In genomic region chr6:72154938-72155531, GRCm38 (mm10) we compare ENCODE assay signal across 18 mouse cellular contexts. TPM values are rescaled to one million over a fixed set of nuclear protein-coding genes. Genes with fewer than 3 reads are reported as not detected.
DNase-seq lines count a peak whose midpoint lies in the region; ATAC-seq and TF ChIP-seq lines count a peak whose summit lies in the region.
"Had no signal": no experiment of that assay in that cellular context is flagged by ENCODE, and none has a peak within 500 bp of the region (broad histone marks: within the 10 kb centered on the region; RNA-seq: fewer than 3 reads in every experiment).

No protein-coding gene starts in this region.

- H3K9ac ChIP-seq in midbrain, postnatal 0 days (replicated peaks; ENCODE audit: low read length, poor library complexity, severe bottlenecking) = no peak overlapping the region
- H3K9ac ChIP-seq: hindbrain, embryonic 13.5 days; limb, embryonic 15.5 days had no signal

- H3K4me1 ChIP-seq in midbrain, embryonic 10.5 days = no peaks in the 10 kb centered on the region
- H3K4me1 ChIP-seq in midbrain, postnatal 0 days (ENCODE audit: insufficient read depth, low read length) = no peaks in the 10 kb centered on the region
- H3K4me1 ChIP-seq in embryonic facial prominence, embryonic 10.5 days = no peaks in the 10 kb centered on the region; the same call in 1 of the 2 replicates
- H3K4me1 ChIP-seq: hindbrain, embryonic 13.5 days; limb, embryonic 15.5 days had no signal

- H3K36me3 ChIP-seq in midbrain, embryonic 10.5 days = peaks cover 37% of the 10 kb centered on the region
- peaks cover 19% of the 10 kb centered on the region; the same call in 1 of the 2 replicates for H3K36me3 ChIP-seq in midbrain, postnatal 0 days (ENCODE audit: insufficient read depth, low read length)
- H3K36me3 ChIP-seq in embryonic facial prominence, embryonic 10.5 days (replicated peaks) = peaks cover 40% of the 10 kb centered on the region

- no peak for DNase-seq in midbrain, embryonic 10.5 days (ENCODE audit: low spot score)
- no peak for DNase-seq in midbrain, postnatal 0 days (ENCODE audit: low spot score)
- no peak for DNase-seq in embryonic facial prominence, embryonic 10.5 days (ENCODE audit: low spot score)
- peak; percentile 55 for DNase-seq in gastrocnemius, postnatal 25 days
- DNase-seq in skeletal muscle tissue, adult 2 months (ENCODE audit: low read depth, low spot score) = peak; percentile 78
- DNase-seq in right cerebral cortex, postnatal 36 days (ENCODE audit: low spot score in 2 of 2) = no peak
- no peak for DNase-seq in frontal cortex, postnatal 10 days (ENCODE audit: low spot score in 2 of 2)
- DNase-seq: adrenal gland, postnatal 25 days; cerebellum, postnatal 10 days; embryo, embryonic 11 days; kidney, adult 18-20 months; kidney, postnatal 4 days; lung, adult 2 months; lung, postnatal 14 days had no signal

- H3K4me3 ChIP-seq in midbrain, embryonic 10.5 days = no peak overlapping the region
- H3K4me3 ChIP-seq in midbrain, postnatal 0 days (ENCODE audit: low read depth, low read length) = no peak overlapping the region
- H3K4me3 ChIP-seq in embryonic facial prominence, embryonic 10.5 days = no peak overlapping the region
- H3K4me3 ChIP-seq: hindbrain, embryonic 13.5 days; limb, embryonic 15.5 days had no signal

- H3K9me3 ChIP-seq in midbrain, embryonic 10.5 days (replicated peaks) = peaks cover 2% of the 10 kb centered on the region
- H3K9me3 ChIP-seq in midbrain, postnatal 0 days (ENCODE audit: low read length) = no peaks in the 10 kb centered on the region
- H3K9me3 ChIP-seq in embryonic facial prominence, embryonic 10.5 days = peaks cover 2% of the 10 kb centered on the region; the same call in 1 of the 2 replicates
- H3K9me3 ChIP-seq: hindbrain, embryonic 13.5 days; limb, embryonic 15.5 days had no signal

- no peak overlapping the region for H3K4me2 ChIP-seq in midbrain, postnatal 0 days (ENCODE audit: low read depth, low read length, poor library complexity, severe bottlenecking)
- H3K4me2 ChIP-seq: hindbrain, embryonic 13.5 days; limb, embryonic 15.5 days had no signal

- 91% methylated on average over 7 of the region's 7 CpGs for WGBS in midbrain, embryonic 10.5 days
- 87% methylated on average over 7 of the region's 7 CpGs for WGBS in midbrain, postnatal 0 days
- WGBS in embryonic facial prominence, embryonic 10.5 days = 85% methylated on average over 7 of the region's 7 CpGs

- H3K27me3 ChIP-seq in midbrain, embryonic 10.5 days (ENCODE audit: low read depth, poor library complexity, severe bottlenecking) = no peaks in the 10 kb centered on the region
- H3K27me3 ChIP-seq in midbrain, postnatal 0 days (ENCODE audit: insufficient read depth, low read length) = no peaks in the 10 kb centered on the region
- no peaks in the 10 kb centered on the region for H3K27me3 ChIP-seq in embryonic facial prominence, embryonic 10.5 days (replicated peaks; ENCODE audit: low read depth, poor library complexity, severe bottlenecking)
- H3K27me3 ChIP-seq: hindbrain, embryonic 13.5 days; limb, embryonic 15.5 days had no signal

- TF ChIP-seq CTCF in midbrain, postnatal 0 days (IDR thresholded peaks at IDR 0.05) = no peak

- ATAC-seq in midbrain, postnatal 0 days (ENCODE audit: low FRiP score) = no peak
- ATAC-seq: forebrain, embryonic 16.5 days; inflammation-experienced regulatory T-cells, adult 6 months had no signal

- H3K27ac ChIP-seq in midbrain, embryonic 10.5 days (replicated peaks) = 0 out of 2 replicates have a peak overlapping the region, but pooled peaks have one; percentile 15
- no peak overlapping the region for H3K27ac ChIP-seq in midbrain, postnatal 0 days (ENCODE audit: low read depth, low read length)
- H3K27ac ChIP-seq in embryonic facial prominence, embryonic 10.5 days (replicated peaks) = 0 out of 2 replicates have a peak overlapping the region, but pooled peaks have one; percentile 19
- H3K27ac ChIP-seq: hindbrain, embryonic 13.5 days; limb, embryonic 15.5 days had no signal

RNA-seq across cellular contexts. Expression of gene St3gal5, which starts 57.6 kb away (rescaled TPM):
- 39.1 and 40.0 TPM in 2 replicates for polyA plus RNA-seq in midbrain, embryonic 10.5 days (2016; fragmentation: Nextera tagmentation; extraction: Ambion mirVana)
- total RNA-seq in midbrain, postnatal 0 days (2014; rRNA removed) = 16.0 and 24.0 TPM in 2 replicates
- 46.4 and 51.9 TPM in 2 replicates for polyA plus RNA-seq in midbrain, postnatal 0 days (2015; fragmentation: Nextera tagmentation; extraction: Ambion mirVana)
- polyA plus RNA-seq in embryonic facial prominence, embryonic 10.5 days (2016; fragmentation: Nextera tagmentation; extraction: Ambion mirVana) = 32.2 and 32.6 TPM in 2 replicates
- 100 to 1,000 TPM in 1 of 2 experiments, 10 to 100 TPM in 1; 89.0 to 117 TPM for total RNA-seq in gastrocnemius, postnatal 25 days (2021)

Comparison
In these comparisons a context has a peak if more than half of its experiments do, and no peak if none do; other contexts are left out.
1. DNase-seq: peak in gastrocnemius, postnatal 25 days (single experiment) and skeletal muscle tissue, adult 2 months (single experiment); none in midbrain, embryonic 10.5 days (single experiment), midbrain, postnatal 0 days (single experiment), embryonic facial prominence, embryonic 10.5 days (single experiment), right cerebral cortex, postnatal 36 days (0 of 2) and frontal cortex, postnatal 10 days (0 of 2).